23 mouse cellular contexts compared by ENCODE assay signal in the genomic region with DNA sequence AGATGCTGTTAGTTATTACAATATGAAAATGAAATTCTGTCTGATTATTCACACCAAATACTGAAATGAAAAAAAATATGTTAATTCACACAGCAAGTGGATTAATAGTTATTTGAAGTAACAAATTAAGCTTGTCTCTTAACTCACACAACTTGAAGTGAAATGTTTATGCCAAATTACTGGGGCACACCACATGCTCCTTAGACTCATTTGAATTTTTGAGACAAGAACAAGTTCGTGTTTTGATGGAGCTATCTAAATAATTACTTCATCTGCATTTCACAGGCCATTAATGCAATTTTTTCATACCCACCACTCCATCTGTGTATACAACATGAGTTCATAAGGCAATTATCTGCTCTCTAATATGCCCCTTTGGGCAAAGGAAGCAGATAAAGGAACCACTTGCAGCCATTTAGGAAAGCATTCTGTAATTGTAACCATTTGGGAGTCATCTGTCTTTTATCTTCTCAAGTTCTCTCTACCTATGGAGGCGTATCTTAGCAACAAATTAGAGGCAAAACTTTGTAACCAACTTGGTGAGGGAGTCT.
DNase-seq lines count a peak whose midpoint lies in the region; ATAC-seq and TF ChIP-seq lines count a peak whose summit lies in the region.
"Had no signal": no experiment of that assay in that cellular context is flagged by ENCODE, and none has a peak within 500 bp of the region (broad histone marks: within the 10 kb centered on the region; RNA-seq: fewer than 3 reads in every experiment).

No protein-coding gene starts in this region.

- H3K27me3 ChIP-seq in forebrain, embryonic 15.5 days: no peaks in the 10 kb centered on the region
- H3K27me3 ChIP-seq in forebrain, embryonic 10.5 days (ENCODE audit: poor library complexity, severe bottlenecking): no peaks in the 10 kb centered on the region
- no peaks in the 10 kb centered on the region for H3K27me3 ChIP-seq in midbrain, postnatal 0 days (ENCODE audit: insufficient read depth, low read length)
- H3K27me3 ChIP-seq in midbrain, embryonic 11.5 days (ENCODE audit: control insufficient read depth, insufficient read depth, low read length): no peaks in the 10 kb centered on the region
- no peaks in the 10 kb centered on the region for H3K27me3 ChIP-seq in forebrain, embryonic 16.5 days (replicated peaks; ENCODE audit: control insufficient read depth, insufficient read depth, low read length)
- H3K27me3 ChIP-seq: embryonic facial prominence, embryonic 13.5 days; heart, embryonic 12.5 days had no signal

- no peaks in the 10 kb centered on the region for H3K36me3 ChIP-seq in forebrain, embryonic 15.5 days
- H3K36me3 ChIP-seq in forebrain, embryonic 10.5 days (replicated peaks): no peaks in the 10 kb centered on the region
- no peaks in the 10 kb centered on the region for H3K36me3 ChIP-seq in midbrain, postnatal 0 days (ENCODE audit: insufficient read depth, low read length)
- no peaks in the 10 kb centered on the region for H3K36me3 ChIP-seq in midbrain, embryonic 11.5 days (ENCODE audit: control insufficient read depth, insufficient read depth, low read length)
- no peaks in the 10 kb centered on the region for H3K36me3 ChIP-seq in forebrain, embryonic 16.5 days (ENCODE audit: control insufficient read depth, insufficient read depth)
- H3K36me3 ChIP-seq: embryonic facial prominence, embryonic 13.5 days; G1E; heart, embryonic 12.5 days; hindbrain, embryonic 10.5 days had no signal

- WGBS in forebrain, embryonic 15.5 days: 37% methylated on average over 2 of the region's 2 CpGs
- WGBS in forebrain, embryonic 10.5 days: 77% methylated on average over 2 of the region's 2 CpGs
- 54% methylated on average over 2 of the region's 2 CpGs for WGBS in midbrain, postnatal 0 days
- WGBS in midbrain, embryonic 11.5 days: 81% methylated on average over 2 of the region's 2 CpGs
- 39% methylated on average over 2 of the region's 2 CpGs for WGBS in forebrain, embryonic 16.5 days

- no peaks in the 10 kb centered on the region for H3K4me1 ChIP-seq in forebrain, embryonic 15.5 days
- no peaks in the 10 kb centered on the region for H3K4me1 ChIP-seq in forebrain, embryonic 10.5 days
- no peaks in the 10 kb centered on the region for H3K4me1 ChIP-seq in midbrain, postnatal 0 days (ENCODE audit: insufficient read depth, low read length)
- no peaks in the 10 kb centered on the region for H3K4me1 ChIP-seq in midbrain, embryonic 11.5 days (ENCODE audit: control insufficient read depth, insufficient read depth, low read length)
- peaks cover 4% of the 10 kb centered on the region for H3K4me1 ChIP-seq in forebrain, embryonic 16.5 days (replicated peaks; ENCODE audit: control insufficient read depth, insufficient read depth, low read length)
- H3K4me1 ChIP-seq: embryonic facial prominence, embryonic 13.5 days; heart, embryonic 12.5 days; hindbrain, embryonic 10.5 days had no signal

- no peaks in the 10 kb centered on the region for H3K9me3 ChIP-seq in forebrain, embryonic 15.5 days
- no peaks in the 10 kb centered on the region for H3K9me3 ChIP-seq in forebrain, embryonic 10.5 days
- H3K9me3 ChIP-seq in midbrain, postnatal 0 days (ENCODE audit: low read length): no peaks in the 10 kb centered on the region
- no peaks in the 10 kb centered on the region for H3K9me3 ChIP-seq in midbrain, embryonic 11.5 days (ENCODE audit: control insufficient read depth, low read length)
- no peaks in the 10 kb centered on the region for H3K9me3 ChIP-seq in forebrain, embryonic 16.5 days (ENCODE audit: control insufficient read depth, low read length)
- H3K9me3 ChIP-seq: embryonic facial prominence, embryonic 13.5 days; G1E; heart, embryonic 12.5 days; hindbrain, embryonic 10.5 days had no signal

- ATAC-seq in forebrain, embryonic 15.5 days (replicated peaks): peak; percentile 78
- no peak for ATAC-seq in midbrain, postnatal 0 days (ENCODE audit: low FRiP score)
- ATAC-seq in midbrain, embryonic 11.5 days (ENCODE audit: low FRiP score): no peak
- peak; percentile 91 for ATAC-seq in forebrain, embryonic 16.5 days
- ATAC-seq: CD4-positive, CD25-positive, alpha-beta regulatory T cell, adult 4 months; hindbrain, embryonic 16.5 days; inflammation-experienced regulatory T-cells, adult 6 months; intestine, postnatal 0 days had no signal

- DNase-seq in embryo, embryonic 10.5 days (ENCODE audit: low spot score): peak; percentile 4
- DNase-seq in embryo, embryonic 9.5 days (ENCODE audit: extremely low spot score): no peak
- no peak for DNase-seq in forebrain, embryonic 10.5 days (ENCODE audit: extremely low spot score, low spot score)
- DNase-seq in midbrain, postnatal 0 days (ENCODE audit: low spot score): peak; percentile 1
- no peak for DNase-seq in midbrain, embryonic 11.5 days (ENCODE audit: low spot score, missing footprints)
- no peak for DNase-seq in thymus, adult 18-20 months
- DNase-seq: adrenal gland, postnatal 10 days; B cell, adult 2 months; cerebellum, adult 18-20 months; cerebellum, adult 9-11 months; cerebellum, postnatal 36 days; gastrocnemius, adult 2 months; gastrocnemius, postnatal 25 days had no signal

- H3K4me2 ChIP-seq in forebrain, embryonic 15.5 days (replicated peaks): no peak overlapping the region
- H3K4me2 ChIP-seq in midbrain, postnatal 0 days (ENCODE audit: low read depth, low read length, poor library complexity, severe bottlenecking): no peak overlapping the region
- H3K4me2 ChIP-seq in midbrain, embryonic 11.5 days: no peak overlapping the region
- no peak overlapping the region for H3K4me2 ChIP-seq in forebrain, embryonic 16.5 days (ENCODE audit: low read length)
- H3K4me2 ChIP-seq: embryonic facial prominence, embryonic 13.5 days; heart, embryonic 12.5 days had no signal

- H3K27ac ChIP-seq in forebrain, embryonic 15.5 days (replicated peaks): no peak overlapping the region
- H3K27ac ChIP-seq in forebrain, embryonic 10.5 days: no peak overlapping the region
- H3K27ac ChIP-seq in midbrain, postnatal 0 days (ENCODE audit: low read depth, low read length): no peak overlapping the region
- H3K27ac ChIP-seq in midbrain, embryonic 11.5 days (ENCODE audit: low read depth, low read length): no peak overlapping the region
- no peak overlapping the region for H3K27ac ChIP-seq in forebrain, embryonic 16.5 days (ENCODE audit: low read length)
- H3K27ac ChIP-seq: embryonic facial prominence, embryonic 13.5 days; gastrocnemius, adult 2 months; hindbrain, embryonic 10.5 days had no signal

- no peak for TF ChIP-seq CTCF in midbrain, postnatal 0 days (IDR thresholded peaks at IDR 0.05)

- no peak overlapping the region for H3K9ac ChIP-seq in forebrain, embryonic 15.5 days (replicated peaks)
- no peak overlapping the region for H3K9ac ChIP-seq in midbrain, postnatal 0 days (replicated peaks; ENCODE audit: low read length, poor library complexity, severe bottlenecking)
- H3K9ac ChIP-seq in midbrain, embryonic 11.5 days (ENCODE audit: low read length): no peak overlapping the region
- no peak overlapping the region for H3K9ac ChIP-seq in forebrain, embryonic 16.5 days (replicated peaks; ENCODE audit: low read depth, low read length)
- H3K9ac ChIP-seq: embryonic facial prominence, embryonic 13.5 days; heart, embryonic 12.5 days had no signal

- H3K4me3 ChIP-seq in forebrain, embryonic 15.5 days: no peak overlapping the region
- H3K4me3 ChIP-seq in forebrain, embryonic 10.5 days: no peak overlapping the region
- H3K4me3 ChIP-seq in midbrain, postnatal 0 days (ENCODE audit: low read depth, low read length): no peak overlapping the region
- H3K4me3 ChIP-seq in midbrain, embryonic 11.5 days (ENCODE audit: low read depth, low read length): no peak overlapping the region
- H3K4me3 ChIP-seq in forebrain, embryonic 16.5 days (replicated peaks; ENCODE audit: low read length): no peak overlapping the region
- H3K4me3 ChIP-seq: embryonic facial prominence, embryonic 13.5 days; gastrocnemius, adult 2 months; heart, embryonic 12.5 days; hindbrain, embryonic 10.5 days had no signal

Comparison
In these comparisons a context has a peak if more than half of its experiments do, and no peak if none do; other contexts are left out.
1. DNase-seq: peak in embryo, embryonic 10.5 days (single experiment) and midbrain, postnatal 0 days (single experiment); none in embryo, embryonic 9.5 days (single experiment), forebrain, embryonic 10.5 days (single experiment), midbrain, embryonic 11.5 days (single experiment) and thymus, adult 18-20 months (0 of 2).
2. ATAC-seq: peak in forebrain, embryonic 15.5 days (single experiment) and forebrain, embryonic 16.5 days (single experiment); none in midbrain, postnatal 0 days (single experiment) and midbrain, embryonic 11.5 days (single experiment).